Mouse (Mus musculus): ENCODE measurements at regions not wholly inside any gene's neighbourhood (a gene's known extent, or its start where the extent isn't known, plus 50 kb on each side); places are given as distances from the start of the nearest gene placed in this dataset.

- H3K27ac ChIP-seq (replicated peaks in 1 of 2; ENCODE audit: control insufficient read depth in 1 of 2, insufficient read depth in 1 of 2, low read depth in 2 of 2, low read length in 2 of 2), result no peak overlapping the region
- no peak overlapping the region for H3K9ac ChIP-seq (ENCODE audit: low read length)
- H3K36me3 ChIP-seq (ENCODE audit: control insufficient read depth, insufficient read depth, low read length), result no peaks in the 10 kb centered on the region
- no peaks in the 10 kb centered on the region for H3K4me1 ChIP-seq (ENCODE audit: control insufficient read depth in 2 of 2, insufficient read depth in 2 of 2, low read length in 2 of 2)
- H3K4me3 ChIP-seq (ENCODE audit: control insufficient read depth in 1 of 2, insufficient read depth in 1 of 2, low read depth in 1 of 2, low read length in 2 of 2), result no peak overlapping the region
- H3K27me3 ChIP-seq (ENCODE audit: control insufficient read depth, insufficient read depth, low read length), result no peaks in the 10 kb centered on the region
- ATAC-seq (ENCODE audit: insufficient number of reproducible peaks, insufficient read depth, low FRiP score, low read depth), result no peak
- no peak overlapping the region for H3K4me2 ChIP-seq (ENCODE audit: low read length)
- no peaks in the 10 kb centered on the region for H3K9me3 ChIP-seq (ENCODE audit: control insufficient read depth, low read length)
Observed at GRCm38 (mm10) chr9:52448245-52448644, 231.3 kb downstream of the AI593442 start.

DNA sequence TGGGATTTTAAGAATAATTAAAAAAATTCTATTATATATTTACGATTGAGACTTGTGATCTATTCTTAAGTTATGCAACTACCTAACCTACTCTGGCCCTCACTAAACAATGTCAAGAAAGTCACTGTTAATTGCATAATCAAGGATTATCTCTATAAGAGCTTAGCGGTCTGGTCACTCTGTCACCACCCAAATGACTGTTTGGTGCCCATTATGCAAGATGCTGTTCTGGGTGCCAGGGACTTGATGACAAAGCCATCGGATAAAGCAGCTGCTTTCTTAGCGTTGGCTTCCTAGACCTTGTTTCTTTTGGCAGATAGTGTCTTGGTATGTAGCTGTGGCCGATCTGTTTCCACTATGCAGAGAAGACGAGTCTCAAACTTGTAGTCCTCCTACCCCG, 236.4 kb downstream of the AI593442 start:
- H3K27ac ChIP-seq (replicated peaks in 1 of 2; ENCODE audit: control insufficient read depth in 1 of 2, insufficient read depth in 1 of 2, low read depth in 2 of 2, low read length in 2 of 2), result no peak overlapping the region
- WGBS, result 60% methylated on average over 7 of the region's 7 CpGs

GRCm38 (mm10) chr9:52434215-52434614, 245.4 kb downstream of the AI593442 start:
- H3K9me3 ChIP-seq (ENCODE audit: control insufficient read depth, low read length), result no peaks in the 10 kb centered on the region
- ATAC-seq (ENCODE audit: insufficient number of reproducible peaks, insufficient read depth, low FRiP score, low read depth), result no peak
- no peaks in the 10 kb centered on the region for H3K27me3 ChIP-seq (ENCODE audit: control insufficient read depth, insufficient read depth, low read length)
- WGBS, result 53% methylated on average over 4 of the region's 4 CpGs
- H3K27ac ChIP-seq (replicated peaks in 1 of 2; ENCODE audit: control insufficient read depth in 1 of 2, insufficient read depth in 1 of 2, low read depth in 2 of 2, low read length in 2 of 2), result no peak overlapping the region
- no peaks in the 10 kb centered on the region for H3K4me1 ChIP-seq (ENCODE audit: control insufficient read depth in 2 of 2, insufficient read depth in 2 of 2, low read length in 2 of 2)
- no peak overlapping the region for H3K9ac ChIP-seq (ENCODE audit: low read length)
- no peak overlapping the region for H3K4me2 ChIP-seq (ENCODE audit: low read length)
- H3K36me3 ChIP-seq (ENCODE audit: control insufficient read depth, insufficient read depth, low read length), result no peaks in the 10 kb centered on the region
- H3K4me3 ChIP-seq (ENCODE audit: control insufficient read depth in 1 of 2, insufficient read depth in 1 of 2, low read depth in 1 of 2, low read length in 2 of 2), result no peak overlapping the region

More for the DNA sequence above, 236.4 kb downstream of the AI593442 start:
- Histone ChIP-seq H3K36me3 (ENCODE audit: control insufficient read depth, insufficient read depth, low read length) (no peaks in the 10 kb centered on the region), H3K4me3 (ENCODE audit: control insufficient read depth in 1 of 2, insufficient read depth in 1 of 2, low read depth in 1 of 2, low read length in 2 of 2) (no peak overlapping the region), H3K4me2 (ENCODE audit: low read length) (no peak overlapping the region), H3K4me1 (ENCODE audit: control insufficient read depth in 2 of 2, insufficient read depth in 2 of 2, low read length in 2 of 2) (no peaks in the 10 kb centered on the region), H3K9me3 (ENCODE audit: control insufficient read depth, low read length) (no peaks in the 10 kb centered on the region), H3K27me3 (ENCODE audit: control insufficient read depth, insufficient read depth, low read length) (no peaks in the 10 kb centered on the region), H3K9ac (ENCODE audit: low read length) (no peak overlapping the region)
- no peak for ATAC-seq (ENCODE audit: insufficient number of reproducible peaks, insufficient read depth, low FRiP score, low read depth)

- WGBS, result 71% methylated on average over 4 of the region's 4 CpGs
- H3K27ac ChIP-seq (replicated peaks in 1 of 2; ENCODE audit: control insufficient read depth in 1 of 2, insufficient read depth in 1 of 2, low read depth in 2 of 2, low read length in 2 of 2), result no peak overlapping the region
- no peak for ATAC-seq (ENCODE audit: insufficient number of reproducible peaks, insufficient read depth, low FRiP score, low read depth)
- H3K4me2 ChIP-seq (ENCODE audit: low read length), result no peak overlapping the region
- H3K36me3 ChIP-seq (ENCODE audit: control insufficient read depth, insufficient read depth, low read length), result no peaks in the 10 kb centered on the region
- H3K27me3 ChIP-seq (ENCODE audit: control insufficient read depth, insufficient read depth, low read length), result no peaks in the 10 kb centered on the region
- no peaks in the 10 kb centered on the region for H3K4me1 ChIP-seq (ENCODE audit: control insufficient read depth in 2 of 2, insufficient read depth in 2 of 2, low read length in 2 of 2)
- H3K9me3 ChIP-seq (ENCODE audit: control insufficient read depth, low read length), result no peaks in the 10 kb centered on the region
- H3K4me3 ChIP-seq (ENCODE audit: control insufficient read depth in 1 of 2, insufficient read depth in 1 of 2, low read depth in 1 of 2, low read length in 2 of 2), result no peak overlapping the region
- H3K9ac ChIP-seq (ENCODE audit: low read length), result no peak overlapping the region
Observed at GRCm38 (mm10) chr9:52425413-52425812, 254.2 kb downstream of the AI593442 start.

GRCm38 (mm10) chr9:52422622-52423021, 254.2 kb upstream of the Zc3h12c start:
- Histone ChIP-seq H3K27ac (replicated peaks in 1 of 2; ENCODE audit: control insufficient read depth in 1 of 2, insufficient read depth in 1 of 2, low read depth in 2 of 2, low read length in 2 of 2) (no peak overlapping the region), H3K4me3 (ENCODE audit: control insufficient read depth in 1 of 2, insufficient read depth in 1 of 2, low read depth in 1 of 2, low read length in 2 of 2) (no peak overlapping the region), H3K9me3 (ENCODE audit: control insufficient read depth, low read length) (no peaks in the 10 kb centered on the region), H3K4me1 (ENCODE audit: control insufficient read depth in 2 of 2, insufficient read depth in 2 of 2, low read length in 2 of 2) (no peaks in the 10 kb centered on the region), H3K27me3 (ENCODE audit: control insufficient read depth, insufficient read depth, low read length) (no peaks in the 10 kb centered on the region), H3K4me2 (ENCODE audit: low read length) (no peak overlapping the region), H3K36me3 (ENCODE audit: control insufficient read depth, insufficient read depth, low read length) (no peaks in the 10 kb centered on the region), H3K9ac (ENCODE audit: low read length) (no peak overlapping the region)
- WGBS, result 67% methylated on average over 3 of the region's 3 CpGs
- no peak for ATAC-seq (ENCODE audit: insufficient number of reproducible peaks, insufficient read depth, low FRiP score, low read depth)

DNA sequence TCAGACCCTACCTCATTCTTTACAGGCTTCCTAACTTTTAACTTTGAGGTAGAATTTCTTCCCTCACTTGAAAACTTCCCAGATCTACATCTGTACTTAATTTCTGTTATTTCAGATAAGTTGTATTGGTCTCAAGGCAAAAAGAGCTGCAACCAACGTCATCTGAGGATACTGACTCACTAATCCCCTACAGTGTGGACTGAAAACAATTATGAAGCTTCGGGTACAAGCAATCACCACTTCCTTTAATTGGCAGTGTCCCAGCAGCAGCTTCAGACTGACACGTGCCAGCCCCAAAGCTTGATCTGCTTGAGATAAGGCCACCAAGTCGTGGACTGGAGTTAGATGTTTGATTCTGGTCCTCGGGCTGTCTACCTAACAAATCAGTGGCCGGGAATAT, 247.3 kb upstream of the Zc3h12c start:
- Histone ChIP-seq H3K4me2 (ENCODE audit: low read length) (no peak overlapping the region), H3K36me3 (ENCODE audit: control insufficient read depth, insufficient read depth, low read length) (no peaks in the 10 kb centered on the region), H3K4me3 (ENCODE audit: control insufficient read depth in 1 of 2, insufficient read depth in 1 of 2, low read depth in 1 of 2, low read length in 2 of 2) (no peak overlapping the region), H3K9ac (ENCODE audit: low read length) (no peak overlapping the region), H3K27me3 (ENCODE audit: control insufficient read depth, insufficient read depth, low read length) (no peaks in the 10 kb centered on the region), H3K4me1 (ENCODE audit: control insufficient read depth in 2 of 2, insufficient read depth in 2 of 2, low read length in 2 of 2) (peaks cover 0 to 5% of the 10 kb centered on the region in 2 experiments; a peak in 2 of 4 replicates), H3K27ac (replicated peaks in 1 of 2; ENCODE audit: control insufficient read depth in 1 of 2, insufficient read depth in 1 of 2, low read depth in 2 of 2, low read length in 2 of 2) (no peak overlapping the region), H3K9me3 (ENCODE audit: control insufficient read depth, low read length) (no peaks in the 10 kb centered on the region)
- ATAC-seq (ENCODE audit: insufficient number of reproducible peaks, insufficient read depth, low FRiP score, low read depth), result no peak
- WGBS, result 24% methylated on average over 6 of the region's 6 CpGs

DNA sequence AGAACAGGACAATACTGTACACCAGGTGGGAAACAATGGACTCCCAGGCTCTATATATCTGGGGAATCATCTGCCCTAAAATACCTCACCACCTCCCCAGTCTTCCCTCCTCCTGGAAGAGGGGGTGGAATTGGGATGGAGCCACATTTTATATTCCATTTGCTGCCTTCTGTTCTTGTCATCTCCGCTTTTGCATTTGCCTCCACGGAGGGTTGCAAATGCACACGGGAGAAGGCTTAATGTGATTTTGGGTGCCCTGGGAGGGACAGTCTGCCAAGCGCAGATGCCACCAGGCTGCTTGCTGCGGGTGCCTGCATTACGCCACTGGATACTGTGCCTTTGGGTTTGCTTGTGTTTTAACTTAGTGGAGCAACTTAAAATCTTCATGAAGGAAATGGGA, 239.5 kb upstream of the Zc3h12c start:
- peaks cover 0 to 5% of the 10 kb centered on the region in 2 experiments; a peak in 2 of 4 replicates for H3K4me1 ChIP-seq (ENCODE audit: control insufficient read depth in 2 of 2, insufficient read depth in 2 of 2, low read length in 2 of 2)
- 88% methylated on average over 6 of the region's 6 CpGs for WGBS

DNA sequence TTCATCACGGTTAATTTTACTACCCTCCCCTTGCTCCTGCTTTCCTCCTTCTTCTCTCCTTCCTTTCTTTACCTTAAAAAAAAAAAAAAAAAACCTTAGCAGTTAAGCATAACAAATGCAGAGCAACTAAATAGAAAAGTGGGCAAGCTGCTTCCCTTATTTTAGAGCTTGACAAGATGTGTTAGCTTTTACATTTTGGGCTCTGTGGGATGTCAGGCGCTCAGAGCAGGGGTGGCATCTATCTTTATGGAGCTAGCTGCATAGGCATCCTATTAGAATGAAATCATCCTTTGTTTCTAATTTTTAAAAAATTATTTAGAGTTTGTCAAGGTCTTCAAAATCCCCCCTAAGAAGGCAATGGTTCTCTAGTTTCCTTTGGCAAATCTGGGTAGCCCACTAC, 234.1 kb upstream of the Zc3h12c start:
- Histone ChIP-seq H3K4me1 (ENCODE audit: control insufficient read depth in 2 of 2, insufficient read depth in 2 of 2, low read length in 2 of 2) (no peaks in the 10 kb centered on the region), H3K27me3 (ENCODE audit: control insufficient read depth, insufficient read depth, low read length) (no peaks in the 10 kb centered on the region), H3K4me3 (ENCODE audit: control insufficient read depth in 1 of 2, insufficient read depth in 1 of 2, low read depth in 1 of 2, low read length in 2 of 2) (no peak overlapping the region), H3K9me3 (ENCODE audit: control insufficient read depth, low read length) (peaks cover 3% of the 10 kb centered on the region), H3K27ac (replicated peaks in 1 of 2; ENCODE audit: control insufficient read depth in 1 of 2, insufficient read depth in 1 of 2, low read depth in 2 of 2, low read length in 2 of 2) (no peak overlapping the region), H3K4me2 (ENCODE audit: low read length) (no peak overlapping the region), H3K36me3 (ENCODE audit: control insufficient read depth, insufficient read depth, low read length) (no peaks in the 10 kb centered on the region), H3K9ac (ENCODE audit: low read length) (no peak overlapping the region)
- ATAC-seq (ENCODE audit: insufficient number of reproducible peaks, insufficient read depth, low FRiP score, low read depth), result no peak
- 78% methylated on average over 2 of the region's 2 CpGs for WGBS

More for the DNA sequence above, 239.5 kb upstream of the Zc3h12c start:
- Histone ChIP-seq H3K9me3 (ENCODE audit: control insufficient read depth, low read length) (peaks cover 3% of the 10 kb centered on the region), H3K9ac (ENCODE audit: low read length) (no peak overlapping the region), H3K4me3 (ENCODE audit: control insufficient read depth in 1 of 2, insufficient read depth in 1 of 2, low read depth in 1 of 2, low read length in 2 of 2) (no peak overlapping the region), H3K4me2 (ENCODE audit: low read length) (no peak overlapping the region), H3K36me3 (ENCODE audit: control insufficient read depth, insufficient read depth, low read length) (no peaks in the 10 kb centered on the region), H3K27ac (replicated peaks in 1 of 2; ENCODE audit: control insufficient read depth in 1 of 2, insufficient read depth in 1 of 2, low read depth in 2 of 2, low read length in 2 of 2) (no peak overlapping the region), H3K27me3 (ENCODE audit: control insufficient read depth, insufficient read depth, low read length) (no peaks in the 10 kb centered on the region)
- no peak for ATAC-seq (ENCODE audit: insufficient number of reproducible peaks, insufficient read depth, low FRiP score, low read depth)
